Mouse (Mus musculus) kidney, embryonic 14.5 days (tissue): ENCODE results near the gene Exd1. TPM values are rescaled to one million over a fixed set of nuclear protein-coding genes. Genes with fewer than 3 reads are reported as not detected.
"Not testable (repeated sequence)": the region's sequence is repeated elsewhere in the genome, so short reads cannot be mapped to it uniquely, and the experiment has no call there.

Experiments
- ATAC-seq: fragments of 200-750 bp; cut with Nextera tagmentation; 2 replicates; pipeline ENCODE4 v1.8.0; 2017; ENCODE audit warnings: moderate number of reproducible peaks, mild to moderate bottlenecking, moderate TSS enrichment, moderate library complexity; ENCODE audit not compliant: low FRiP score, low TSS enrichment
- H3K27ac ChIP-seq: fragments of 300-500 bp; sonication (generic); 2 replicates; pipeline ENCODE4 v1.5.1; 2014; ENCODE audit warnings: low read depth, mild to moderate bottlenecking, low read length, moderate library complexity, mixed read lengths
- H3K27me3 ChIP-seq: fragments of 300-500 bp; sonication (generic); 2 replicates; pipeline ENCODE4 v1.6.1; 2014; ENCODE audit warnings: mild to moderate bottlenecking, low read length; ENCODE audit not compliant: control insufficient read depth, insufficient read depth
- H3K36me3 ChIP-seq: fragments of 300-500 bp; sonication (generic); 2 replicates; pipeline ENCODE4 v1.6.1; 2014; ENCODE audit warnings: low read length, mixed read lengths; ENCODE audit not compliant: control insufficient read depth, insufficient read depth
- H3K4me1 ChIP-seq: fragments of 300-500 bp; sonication (generic); 2 replicates; pipeline ENCODE4 v1.6.1; 2014; ENCODE audit warnings: low read length, mixed read lengths; ENCODE audit not compliant: control insufficient read depth, insufficient read depth
- H3K4me2 ChIP-seq: fragments of 300-500 bp; sonication (generic); replicated peaks from 2 replicates; pipeline ENCODE4 v1.6.1; 2014; ENCODE audit warnings: low read depth, mild to moderate bottlenecking, low read length
- H3K4me3 ChIP-seq: fragments of 300-500 bp; sonication (generic); 2 replicates; pipeline ENCODE4 v1.5.1; 2014; ENCODE audit warnings: mild to moderate bottlenecking, low read length
- H3K9ac ChIP-seq: fragments of 300-500 bp; sonication (generic); 2 replicates; pipeline ENCODE4 v1.6.1; 2014; ENCODE audit warnings: low read depth, mild to moderate bottlenecking, low read length, moderate library complexity
- H3K9me3 ChIP-seq: fragments of 300-500 bp; sonication (generic); 2 replicates; pipeline ENCODE4 v1.6.1; 2016; ENCODE audit warnings: low read length; ENCODE audit not compliant: control insufficient read depth
- WGBS: fragments of 180-500 bp; shearing (Covaris S2); extraction: QIAGEN DNeasy Blood & Tissue Kit; methylation state at CpG from one replicate; pipeline ENCODE4 v1.1.7; 2014; 5-methylcytosine and 5-hydroxymethylcytosine counted together
- polyA plus RNA-seq: library from polyadenylated mRNA; unstranded; fragments of >200 nt; fragmentation: Nextera tagmentation; extraction: Ambion mirVana; gene quantifications from 2 replicates; pipeline ENCODE4 v1.2.1, GENCODE M21; 2014

Gene Exd1
- polyA plus RNA-seq, 1 experiment from 2014 or later = 0.38 TPM

- no peak overlapping the region for H3K9ac ChIP-seq
- H3K27ac ChIP-seq = no peak overlapping the region
- 47% methylated on average over 5 of the region's 5 CpGs for WGBS
- no peak overlapping the region for H3K4me3 ChIP-seq
- H3K36me3 ChIP-seq = no peaks in the 10 kb centered on the region
- H3K9me3 ChIP-seq = no peaks in the 10 kb centered on the region
- ATAC-seq = no peak
- no peak overlapping the region for H3K4me2 ChIP-seq
- H3K27me3 ChIP-seq = no peaks in the 10 kb centered on the region
- H3K4me1 ChIP-seq = no peaks in the 10 kb centered on the region
These were observed 30.6 kb downstream of the Exd1 start for GRCm38 (mm10) chr2:119516811-119517210.

GRCm38 (mm10) chr2:119514026-119514522 lies 33.4 kb downstream of the Exd1 start:
- Histone ChIP-seq H3K4me2 (no peak overlapping the region), H3K27ac (no peak overlapping the region), H3K36me3 (no peaks in the 10 kb centered on the region), H3K9me3 (no peaks in the 10 kb centered on the region), H3K9ac (no peak overlapping the region), H3K4me3 (no peak overlapping the region), H3K4me1 (no peaks in the 10 kb centered on the region), H3K27me3 (no peaks in the 10 kb centered on the region)
- 83% methylated on average over 3 of the region's 3 CpGs for WGBS
- no peak for ATAC-seq

- H3K4me2 ChIP-seq = no peak overlapping the region
- no peak for ATAC-seq
- no peaks in the 10 kb centered on the region for H3K27me3 ChIP-seq
- H3K36me3 ChIP-seq = no peaks in the 10 kb centered on the region
- no peak overlapping the region for H3K4me3 ChIP-seq
- 83% methylated on average over 3 of the region's 3 CpGs for WGBS
- no peak overlapping the region for H3K27ac ChIP-seq
- H3K9me3 ChIP-seq = no peaks in the 10 kb centered on the region
- H3K9ac ChIP-seq = no peak overlapping the region
- no peaks in the 10 kb centered on the region for H3K4me1 ChIP-seq
These were observed 35.1 kb downstream of the Exd1 start for GRCm38 (mm10) chr2:119512292-119512691.

- Histone ChIP-seq H3K4me1 (no peaks in the 10 kb centered on the region), H3K4me3 (no peak overlapping the region), H3K9me3 (no peaks in the 10 kb centered on the region; the same call in 1 of the 2 replicates), H3K36me3 (no peaks in the 10 kb centered on the region), H3K27ac (no peak overlapping the region), H3K4me2 (no peak overlapping the region), H3K9ac (no peak overlapping the region), H3K27me3 (no peaks in the 10 kb centered on the region)
- WGBS = 82% methylated on average over 2 of the region's 2 CpGs
- ATAC-seq = no peak
These were observed 36.6 kb downstream of the Exd1 start for GRCm38 (mm10) chr2:119510856-119511255.

- H3K9me3 ChIP-seq, H3K27me3 ChIP-seq, H3K4me3 ChIP-seq, H3K4me2 ChIP-seq, H3K27ac ChIP-seq, H3K9ac ChIP-seq, ATAC-seq, H3K4me1 ChIP-seq, H3K36me3 ChIP-seq: not testable (repeated sequence)
- WGBS = 64% methylated on average over 7 of the region's 7 CpGs
These were observed 38.9 kb downstream of the Exd1 start for GRCm38 (mm10) chr2:119508518-119508917.

- no peak overlapping the region for H3K27ac ChIP-seq
- no peak overlapping the region for H3K4me2 ChIP-seq
- H3K4me1 ChIP-seq = no peaks in the 10 kb centered on the region
- no peaks in the 10 kb centered on the region for H3K27me3 ChIP-seq
- H3K9me3 ChIP-seq = no peaks in the 10 kb centered on the region; the same call in 1 of the 2 replicates
- H3K9ac ChIP-seq = no peak overlapping the region
- no peak overlapping the region for H3K4me3 ChIP-seq
- H3K36me3 ChIP-seq = no peaks in the 10 kb centered on the region
- ATAC-seq = no peak
These were observed 40.3 kb downstream of the Exd1 start for GRCm38 (mm10) chr2:119507108-119507507.

- no peaks in the 10 kb centered on the region for H3K27me3 ChIP-seq
- ATAC-seq = no peak
- H3K36me3 ChIP-seq = no peaks in the 10 kb centered on the region
- no peak overlapping the region for H3K4me3 ChIP-seq
- H3K9me3 ChIP-seq = no peaks in the 10 kb centered on the region
- no peak overlapping the region for H3K9ac ChIP-seq
- H3K4me2 ChIP-seq = no peak overlapping the region
- WGBS = 81% methylated on average over 2 of the region's 2 CpGs
- H3K27ac ChIP-seq = no peak overlapping the region
- H3K4me1 ChIP-seq = no peaks in the 10 kb centered on the region
These were observed 46.3 kb downstream of the Exd1 start for GRCm38 (mm10) chr2:119500965-119501652.

GRCm38 (mm10) chr2:119498859-119499258 lies 48.6 kb downstream of the Exd1 start:
- H3K27ac ChIP-seq = no peak overlapping the region
- H3K9ac ChIP-seq = no peak overlapping the region
- H3K4me1 ChIP-seq = no peaks in the 10 kb centered on the region
- no peak for ATAC-seq
- no peak overlapping the region for H3K4me2 ChIP-seq
- no peaks in the 10 kb centered on the region for H3K36me3 ChIP-seq
- 86% methylated on average over 2 of the region's 2 CpGs for WGBS
- H3K4me3 ChIP-seq = no peak overlapping the region
- H3K9me3 ChIP-seq = no peaks in the 10 kb centered on the region
- no peaks in the 10 kb centered on the region for H3K27me3 ChIP-seq

- Histone ChIP-seq H3K4me1 (0 out of 2 replicates have a peak, but pooled peaks cover 3% of the 10 kb centered on the region), H3K27ac (no peak overlapping the region), H3K4me2 (no peak overlapping the region), H3K27me3 (no peaks in the 10 kb centered on the region), H3K36me3 (no peaks in the 10 kb centered on the region), H3K9ac (no peak overlapping the region), H3K4me3 (no peak overlapping the region), H3K9me3 (no peaks in the 10 kb centered on the region)
- no peak for ATAC-seq
- WGBS = 86% methylated on average over 2 of the region's 2 CpGs
These were observed 51.3 kb downstream of the Exd1 start for GRCm38 (mm10) chr2:119496082-119496481.
